Mouse (Mus musculus): ENCODE results near the gene Gm34653. TPM values are rescaled to one million over a fixed set of nuclear protein-coding genes. Genes with fewer than 3 reads are reported as not detected.

The Gm34653 gene
- 0.05 and 0.07 TPM in 2 replicates for polyA plus RNA-seq (2012; rRNA removed)

DNA sequence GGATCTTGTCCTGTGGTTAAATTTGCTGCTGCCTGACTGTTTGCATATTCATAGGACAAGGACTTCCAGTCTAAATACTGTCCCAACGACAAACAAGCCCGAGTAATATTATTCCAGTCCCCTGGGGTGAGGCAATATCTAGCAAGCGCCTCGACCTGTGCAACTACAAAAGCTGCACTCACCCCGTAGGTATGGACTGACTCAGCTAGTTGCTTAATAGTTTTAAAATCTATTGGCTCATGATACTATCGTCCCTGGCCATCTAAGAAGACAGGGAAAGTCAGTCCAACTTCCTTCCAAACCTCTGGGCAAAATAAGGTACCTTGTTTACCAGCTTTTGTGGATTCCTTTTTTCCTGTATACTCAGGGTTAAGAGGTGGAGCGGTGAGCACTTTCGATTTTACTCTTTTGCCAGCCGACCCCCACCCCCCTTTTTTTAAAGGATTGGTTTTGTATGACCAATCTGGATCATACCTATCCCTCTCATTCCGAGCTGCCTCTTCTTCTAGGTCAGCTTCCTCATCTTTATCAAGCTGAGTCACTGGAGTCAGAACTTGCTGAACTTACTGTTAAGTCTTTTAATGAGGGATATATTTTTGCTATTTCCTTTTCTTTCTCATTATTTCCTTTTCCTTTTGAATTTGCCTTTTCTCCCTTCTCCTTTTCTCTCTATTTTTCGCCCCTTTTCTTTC, at the start of gene Gm34653:
Gene Gm34653 (plus strand): TSS at position 242 of the 692 bp plus-strand sequence.

DNA sequence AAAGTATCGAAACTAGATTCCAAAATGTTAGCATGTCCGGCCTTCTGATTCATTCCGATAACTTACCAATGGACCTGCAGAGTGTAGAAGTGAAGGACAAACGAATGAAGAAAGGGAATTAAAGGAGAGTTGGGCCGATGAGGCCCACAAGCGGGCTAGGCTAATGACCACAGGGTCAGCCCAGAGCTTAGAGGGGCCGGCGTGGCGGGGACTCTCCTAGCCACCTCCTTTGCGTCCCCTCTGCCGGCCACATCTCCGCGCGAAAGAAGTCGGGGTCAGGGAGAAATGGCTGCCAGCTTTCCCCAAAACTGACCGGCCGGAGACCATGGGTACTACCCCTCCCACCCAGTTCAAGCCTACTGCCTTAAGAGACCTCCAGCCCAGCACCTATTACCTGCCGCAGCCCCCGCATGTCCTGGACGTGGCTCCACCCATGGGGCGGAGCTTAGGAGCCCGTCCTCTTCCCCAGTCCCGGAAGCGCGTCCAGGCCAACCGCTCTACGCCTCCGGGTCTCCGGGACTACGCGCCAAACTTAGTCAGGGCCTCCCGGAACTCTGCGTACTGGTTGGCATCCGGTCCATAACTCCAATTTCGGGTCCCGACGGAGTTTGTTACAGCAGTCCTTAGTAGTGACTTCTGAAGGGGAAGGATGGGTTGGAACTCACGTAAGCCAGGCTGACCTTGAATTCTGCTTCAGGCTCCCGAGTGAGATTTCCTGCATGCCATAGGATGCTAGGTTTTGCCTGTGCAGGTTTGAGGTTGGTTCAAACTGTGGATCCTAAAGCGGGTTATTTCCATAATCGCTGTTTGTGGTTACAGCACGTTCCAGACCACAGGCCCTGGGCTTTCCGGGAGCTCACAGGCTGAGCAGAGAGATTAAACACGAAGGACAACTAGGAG, 33.2 kb upstream of the Gm34653 start, which contains the start of gene Rabepk:
Gene Rabepk (minus strand): TSS at position 556 of the 900 bp plus-strand sequence.

DNA sequence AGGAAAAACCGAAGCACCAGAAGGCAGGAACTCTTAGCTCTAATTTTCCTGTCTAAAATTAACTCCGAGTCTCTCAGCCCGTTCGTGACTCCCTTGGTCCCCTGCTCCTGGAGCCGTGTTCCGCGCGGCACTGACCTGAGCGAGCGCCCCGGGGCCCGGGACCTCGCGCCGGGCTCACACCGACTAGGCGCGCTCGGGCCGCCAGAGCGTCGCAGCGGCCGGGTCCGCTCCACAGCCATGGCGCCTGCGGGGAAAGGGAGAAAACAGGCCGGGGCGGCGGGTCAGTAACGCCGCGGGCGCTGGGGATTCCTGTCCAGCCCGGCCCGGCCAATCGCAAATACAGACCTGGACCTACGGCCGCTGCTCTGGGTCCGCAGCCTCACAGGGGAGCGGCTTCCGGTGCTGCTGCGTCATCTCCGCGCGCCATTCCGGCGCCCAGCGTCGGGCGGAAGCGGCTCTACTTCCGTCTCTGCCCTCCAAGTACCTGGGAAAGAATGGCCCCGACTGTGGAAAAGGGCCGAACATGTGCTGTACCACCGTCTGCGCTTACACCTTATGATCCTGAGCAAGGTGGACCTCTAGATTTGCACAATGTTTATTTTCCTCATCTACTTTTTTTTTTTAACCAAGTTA, 6.9 kb upstream of the Gm34653 start, which contains the start of gene Fbxw2:
Gene Fbxw2 (minus strand): TSS at position 485 of the 633 bp plus-strand sequence.

DNA sequence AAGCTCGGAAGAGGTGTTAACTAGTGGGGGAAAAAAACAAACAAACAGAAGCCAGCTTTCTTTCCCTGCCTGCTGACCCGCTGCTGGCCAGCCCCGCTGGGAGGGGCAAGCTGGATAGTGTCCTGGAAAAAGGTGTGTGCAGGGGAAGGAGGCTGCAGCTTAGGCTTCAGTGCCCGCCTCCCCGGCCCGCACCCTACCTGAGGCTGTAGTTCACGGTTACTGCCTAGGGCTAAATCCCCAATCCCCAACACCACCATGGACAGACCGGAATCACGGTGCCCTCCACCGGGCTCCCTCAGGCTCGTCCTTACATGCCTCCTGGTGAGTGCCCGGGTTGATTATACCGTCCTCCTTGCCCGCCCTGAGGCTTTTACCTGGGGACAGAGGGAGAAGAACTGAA, 41.5 kb downstream of the Gm34653 start, which contains the start of gene Cutal:
Gene Cutal (plus strand): TSS at position 126 of the 400 bp plus-strand sequence.

DNA sequence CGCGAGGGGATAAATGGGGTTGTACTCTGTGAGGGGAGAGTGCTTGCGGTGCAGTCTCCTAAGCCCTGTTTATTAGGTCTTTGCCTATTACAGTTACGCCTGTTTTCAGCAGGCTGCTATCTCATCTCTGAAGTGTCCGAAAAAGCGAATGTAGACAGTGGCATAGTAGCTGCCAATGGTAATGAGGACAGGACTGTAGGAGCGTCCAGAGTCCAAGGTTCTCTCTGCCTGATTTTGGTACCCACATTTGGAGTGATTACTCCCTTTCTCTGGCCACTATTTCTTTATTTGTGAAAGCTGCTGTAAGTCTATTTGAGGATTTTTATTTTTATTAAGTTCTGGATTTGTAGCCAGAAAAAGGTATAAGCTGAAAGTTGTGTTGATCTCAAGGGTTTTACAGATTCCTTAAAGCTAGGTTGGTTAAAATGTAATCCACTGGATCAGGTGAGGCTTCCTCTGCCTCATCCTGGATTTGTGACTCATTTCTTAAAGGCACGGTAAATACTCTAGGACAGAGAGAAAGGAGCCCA, 42.1 kb downstream of the Gm34653 start, which contains the start of gene Psmd5:
Gene Psmd5 (minus strand): TSS at position 153 of the 530 bp plus-strand sequence.

Other genes with a start within 250 kb of the Gm34653 start
- 19.9 and 22.5 TPM in 2 replicates for gene Gapvd1, start 77.8 kb upstream of the Gm34653 start, polyA plus RNA-seq (2012; rRNA removed)
- 387 and 430 TPM in 2 replicates for gene Hspa5, start 61.0 kb upstream of the Gm34653 start, polyA plus RNA-seq (2012; rRNA removed)
- gene Rabepk, start 33.1 kb upstream of the Gm34653 start, polyA plus RNA-seq (2012; rRNA removed) = 15.3 and 16.7 TPM in 2 replicates
- 24.0 and 24.9 TPM in 2 replicates for gene Fbxw2, start 6.7 kb upstream of the Gm34653 start, polyA plus RNA-seq (2012; rRNA removed)
- gene Cutal, start 41.4 kb downstream of the Gm34653 start, polyA plus RNA-seq (2012; rRNA removed) = 15.3 and 24.7 TPM in 2 replicates
- gene Psmd5, start 42.0 kb downstream of the Gm34653 start, polyA plus RNA-seq (2012; rRNA removed) = 25.3 and 27.0 TPM in 2 replicates
- gene Phf19, start 81.0 kb downstream of the Gm34653 start, polyA plus RNA-seq (2012; rRNA removed) = 2.2 and 2.3 TPM in 2 replicates
- gene Traf1, start 128.8 kb downstream of the Gm34653 start, polyA plus RNA-seq (2012; rRNA removed) = 0.29 and 0.30 TPM in 2 replicates
- 118 and 157 TPM in 2 replicates for gene Hc, start 228.4 kb downstream of the Gm34653 start, polyA plus RNA-seq (2012; rRNA removed)